Mouse (Mus musculus): ENCODE results near the gene Ankrd45. TPM values are rescaled to one million over a fixed set of nuclear protein-coding genes. Genes with fewer than 3 reads are reported as not detected.

Ankrd45 gene
- total RNA-seq, 2 experiments from 2014 or later: 44.7 to 54.3 TPM

DNA sequence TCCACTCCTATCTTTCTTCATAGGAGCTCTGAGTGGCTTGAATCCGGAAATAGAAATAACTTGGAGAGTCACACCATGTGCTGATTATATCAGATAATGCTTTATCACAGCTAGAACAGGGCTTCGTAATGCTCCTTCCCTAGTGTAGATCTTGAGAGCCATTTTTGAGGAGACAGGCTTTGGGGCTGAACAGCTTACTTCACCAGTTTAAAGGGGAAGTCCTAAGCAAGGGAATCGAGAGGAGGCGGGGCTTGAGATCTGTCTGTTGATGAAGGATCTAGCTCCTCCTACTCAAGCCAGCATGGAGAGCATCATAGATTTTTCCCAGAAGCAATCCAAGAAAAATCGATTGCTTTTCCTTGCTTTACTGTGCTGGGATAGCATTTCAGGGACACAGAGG is 57.4 kb downstream of the Ankrd45 start:
- no peak for DNase-seq (ENCODE audit: low spot score in 2 of 2)
- H3K27ac ChIP-seq: no peak overlapping the region
- TF ChIP-seq CTCF (conservative IDR thresholded peaks at IDR 0.05): no peak
- no peak overlapping the region for H3K4me3 ChIP-seq

DNA sequence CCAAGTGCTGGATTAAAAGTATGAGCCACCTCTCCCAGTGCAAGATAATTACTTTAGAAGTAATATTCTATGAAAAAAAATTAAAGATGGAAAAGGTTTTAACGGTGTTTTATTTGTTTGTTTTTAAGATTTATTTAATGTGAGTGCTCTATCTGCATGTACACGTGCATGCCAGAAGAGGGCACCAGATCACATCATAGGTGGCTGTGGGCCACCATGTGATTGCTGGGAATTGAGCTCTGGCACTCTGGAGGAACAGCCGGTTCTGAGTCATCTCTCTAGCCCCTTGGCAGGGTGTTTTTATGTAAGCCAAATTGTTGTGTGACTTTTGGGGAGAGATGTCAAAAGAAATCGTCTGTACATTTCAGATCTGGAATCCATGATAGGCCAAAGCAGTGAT is 72.0 kb downstream of the Ankrd45 start:
- Histone ChIP-seq H3K27ac (no peak overlapping the region), H3K4me3 (no peak overlapping the region)
- peak; percentile 75 for TF ChIP-seq CTCF (conservative IDR thresholded peaks at IDR 0.05)
- no peak for DNase-seq (ENCODE audit: low spot score in 2 of 2)

DNA sequence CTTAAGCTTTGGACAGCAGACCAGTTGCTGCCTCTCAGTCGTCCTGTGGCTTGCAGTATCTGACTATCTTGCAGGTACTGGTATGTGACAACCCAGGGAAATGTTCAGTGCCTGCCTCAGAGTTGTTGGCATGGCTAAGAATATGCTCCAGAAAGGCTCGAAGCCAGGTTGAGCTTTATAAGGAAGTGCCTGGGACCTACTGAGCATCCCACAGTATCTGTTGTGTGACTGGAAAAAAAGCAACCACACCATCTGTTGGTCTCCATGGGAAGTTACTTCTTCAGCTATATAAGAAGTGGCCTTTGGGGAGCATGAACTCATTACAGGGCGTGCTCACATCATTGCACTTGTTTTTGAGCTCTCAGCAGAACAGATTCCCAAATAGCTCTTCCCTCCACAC is 77.3 kb downstream of the Ankrd45 start:
- no peak overlapping the region for H3K4me3 ChIP-seq
- no peak for TF ChIP-seq CTCF (conservative IDR thresholded peaks at IDR 0.05)
- DNase-seq (ENCODE audit: low spot score in 2 of 2): no peak
- H3K27ac ChIP-seq: no peak overlapping the region

Other genes with a start within 250 kb of the Ankrd45 start
- 10 to 100 TPM; 39.1 to 41.4 TPM for gene Rc3h1, start 236.3 kb upstream of the Ankrd45 start, total RNA-seq (2021)
- under 1 TPM; 0.44 to 0.49 TPM for gene Serpinc1, start 164.1 kb upstream of the Ankrd45 start, total RNA-seq (2021)
- 10 to 100 TPM; 17.5 to 20.1 TPM for gene Zbtb37, start 107.8 kb upstream of the Ankrd45 start, total RNA-seq (2021)
- gene Dars2, start 72.0 kb upstream of the Ankrd45 start, total RNA-seq (2021): 10 to 100 TPM; 24.1 to 25.0 TPM
- 1 to 10 TPM; 1.3 to 1.8 TPM for gene Cenpl, start 72.0 kb upstream of the Ankrd45 start, total RNA-seq (2021)
- 10 to 100 TPM; 16.3 to 17.3 TPM for gene Klhl20, start 11.2 kb upstream of the Ankrd45 start, total RNA-seq (2021)
- gene Tex50, start 16.6 kb downstream of the Ankrd45 start, total RNA-seq (2021): not detected
- gene Prdx6, start 108.5 kb downstream of the Ankrd45 start, total RNA-seq (2021): 100 to 1,000 TPM; 328 to 335 TPM

Data from layer of hippocampus, adult 2 months (tissue).